Mouse (Mus musculus): ENCODE results near the gene Csnk1e. TPM values are rescaled to one million over a fixed set of nuclear protein-coding genes. Genes with fewer than 3 reads are reported as not detected.
A peak's percentile ranks its signal among the peaks of the same experiment; 100 is the strongest.

Gene Csnk1e
- polyA plus RNA-seq, 1 experiment from 2014 or later, result 71.5 TPM

GRCm38 (mm10) chr15:79438816-79439215 lies 16.6 kb downstream of the Csnk1e start:
- Histone ChIP-seq H3K4me1 (ENCODE audit: insufficient read depth, low read length) (peaks cover 71% of the 10 kb centered on the region), H3K36me3 (ENCODE audit: insufficient read depth, low read length) (peaks cover 29% of the 10 kb centered on the region), H3K9ac (replicated peaks; ENCODE audit: low read length) (peak overlapping the region; percentile 23; the same call in 1 of the 2 replicates), H3K4me3 (ENCODE audit: low read length) (no peak overlapping the region), H3K9me3 (ENCODE audit: low read length) (no peaks in the 10 kb centered on the region), H3K27me3 (ENCODE audit: insufficient read depth, low read length) (no peaks in the 10 kb centered on the region), H3K4me2 (replicated peaks; ENCODE audit: low read depth, low read length) (no peak overlapping the region), H3K27ac (ENCODE audit: low read length) (0 out of 2 replicates have a peak overlapping the region, but pooled peaks have one; percentile 1)
- no peak for ATAC-seq (ENCODE audit: low FRiP score, low TSS enrichment)
- 50% methylated on average over 8 of the region's 8 CpGs for WGBS

- H3K4me2 ChIP-seq (replicated peaks; ENCODE audit: low read depth, low read length), result no peak overlapping the region
- H3K9me3 ChIP-seq (ENCODE audit: low read length), result no peaks in the 10 kb centered on the region
- peak overlapping the region; percentile 1; the same call in 1 of the 2 replicates for H3K27ac ChIP-seq (ENCODE audit: low read length)
- no peaks in the 10 kb centered on the region for H3K27me3 ChIP-seq (ENCODE audit: insufficient read depth, low read length)
- peaks cover 30% of the 10 kb centered on the region for H3K36me3 ChIP-seq (ENCODE audit: insufficient read depth, low read length)
- 82% methylated on average over 6 of the region's 6 CpGs for WGBS
- peaks cover 71% of the 10 kb centered on the region for H3K4me1 ChIP-seq (ENCODE audit: insufficient read depth, low read length)
- ATAC-seq (ENCODE audit: low FRiP score, low TSS enrichment), result no peak
- H3K9ac ChIP-seq (replicated peaks; ENCODE audit: low read length), result peak overlapping the region; percentile 23; the same call in 1 of the 2 replicates
- no peak overlapping the region for H3K4me3 ChIP-seq (ENCODE audit: low read length)
Observed at GRCm38 (mm10) chr15:79438209-79438810, 17.1 kb downstream of the Csnk1e start.

- H3K9ac ChIP-seq (replicated peaks; ENCODE audit: low read length), result no peak overlapping the region
- WGBS, result 73% methylated on average over 12 of the region's 12 CpGs
- no peaks in the 10 kb centered on the region for H3K9me3 ChIP-seq (ENCODE audit: low read length)
- no peaks in the 10 kb centered on the region for H3K27me3 ChIP-seq (ENCODE audit: insufficient read depth, low read length)
- no peak for ATAC-seq (ENCODE audit: low FRiP score, low TSS enrichment)
- peaks cover 33% of the 10 kb centered on the region for H3K36me3 ChIP-seq (ENCODE audit: insufficient read depth, low read length)
- H3K4me1 ChIP-seq (ENCODE audit: insufficient read depth, low read length), result peaks cover 71% of the 10 kb centered on the region
- H3K4me3 ChIP-seq (ENCODE audit: low read length), result no peak overlapping the region
- no peak overlapping the region for H3K27ac ChIP-seq (ENCODE audit: low read length)
- no peak overlapping the region for H3K4me2 ChIP-seq (replicated peaks; ENCODE audit: low read depth, low read length)
Observed at GRCm38 (mm10) chr15:79437541-79438208, 17.7 kb downstream of the Csnk1e start.

- no peak for ATAC-seq (ENCODE audit: low FRiP score, low TSS enrichment)
- Histone ChIP-seq H3K4me3 (ENCODE audit: low read length) (no peak overlapping the region), H3K9me3 (ENCODE audit: low read length) (no peaks in the 10 kb centered on the region), H3K4me1 (ENCODE audit: insufficient read depth, low read length) (peaks cover 73% of the 10 kb centered on the region), H3K27me3 (ENCODE audit: insufficient read depth, low read length) (no peaks in the 10 kb centered on the region), H3K27ac (ENCODE audit: low read length) (peak overlapping the region; percentile 60; the same call in 1 of the 2 replicates), H3K4me2 (replicated peaks; ENCODE audit: low read depth, low read length) (no peak overlapping the region), H3K36me3 (ENCODE audit: insufficient read depth, low read length) (peaks cover 34% of the 10 kb centered on the region), H3K9ac (replicated peaks; ENCODE audit: low read length) (no peak overlapping the region; the same call in 1 of the 2 replicates)
- 51% methylated on average over 7 of the region's 7 CpGs for WGBS
Observed at GRCm38 (mm10) chr15:79436481-79436921, 18.9 kb downstream of the Csnk1e start.

GRCm38 (mm10) chr15:79435191-79435671 lies 20.1 kb downstream of the Csnk1e start:
- Histone ChIP-seq H3K27me3 (ENCODE audit: insufficient read depth, low read length) (no peaks in the 10 kb centered on the region), H3K9me3 (ENCODE audit: low read length) (no peaks in the 10 kb centered on the region), H3K36me3 (ENCODE audit: insufficient read depth, low read length) (peaks cover 38% of the 10 kb centered on the region), H3K4me3 (ENCODE audit: low read length) (no peak overlapping the region), H3K27ac (ENCODE audit: low read length) (peak overlapping the region; percentile 60), H3K9ac (replicated peaks; ENCODE audit: low read length) (no peak overlapping the region), H3K4me1 (ENCODE audit: insufficient read depth, low read length) (peaks cover 65% of the 10 kb centered on the region), H3K4me2 (replicated peaks; ENCODE audit: low read depth, low read length) (no peak overlapping the region)
- WGBS, result 22% methylated on average over 7 of the region's 7 CpGs
- ATAC-seq (ENCODE audit: low FRiP score, low TSS enrichment), result peak; percentile 32

GRCm38 (mm10) chr15:79432892-79433291 lies 22.5 kb downstream of the Csnk1e start:
- no peaks in the 10 kb centered on the region for H3K9me3 ChIP-seq (ENCODE audit: low read length)
- H3K4me1 ChIP-seq (ENCODE audit: insufficient read depth, low read length), result peaks cover 42% of the 10 kb centered on the region
- H3K27me3 ChIP-seq (ENCODE audit: insufficient read depth, low read length), result no peaks in the 10 kb centered on the region
- H3K4me2 ChIP-seq (replicated peaks; ENCODE audit: low read depth, low read length), result 0 out of 2 replicates have a peak overlapping the region, but pooled peaks have one; percentile 10
- peak overlapping the region; percentile 77 for H3K27ac ChIP-seq (ENCODE audit: low read length)
- H3K4me3 ChIP-seq (ENCODE audit: low read length), result no peak overlapping the region
- WGBS, result 54% methylated on average over 21 of the region's 21 CpGs
- 0 out of 2 replicates have a peak, but pooled peaks have one; percentile 17 for ATAC-seq (ENCODE audit: low FRiP score, low TSS enrichment)
- H3K9ac ChIP-seq (replicated peaks; ENCODE audit: low read length), result peak overlapping the region; percentile 27; the same call in 1 of the 2 replicates
- peaks cover 47% of the 10 kb centered on the region for H3K36me3 ChIP-seq (ENCODE audit: insufficient read depth, low read length)

- H3K9ac ChIP-seq (replicated peaks; ENCODE audit: low read length), result no peak overlapping the region
- no peaks in the 10 kb centered on the region for H3K9me3 ChIP-seq (ENCODE audit: low read length)
- no peak overlapping the region for H3K4me3 ChIP-seq (ENCODE audit: low read length)
- H3K4me1 ChIP-seq (ENCODE audit: insufficient read depth, low read length), result peaks cover 37% of the 10 kb centered on the region
- ATAC-seq (ENCODE audit: low FRiP score, low TSS enrichment), result no peak
- H3K27me3 ChIP-seq (ENCODE audit: insufficient read depth, low read length), result no peaks in the 10 kb centered on the region
- H3K27ac ChIP-seq (ENCODE audit: low read length), result peak overlapping the region; percentile 77
- WGBS, result 83% methylated on average over 11 of the region's 11 CpGs
- no peak overlapping the region for H3K4me2 ChIP-seq (replicated peaks; ENCODE audit: low read depth, low read length)
- H3K36me3 ChIP-seq (ENCODE audit: insufficient read depth, low read length), result peaks cover 47% of the 10 kb centered on the region
Observed at GRCm38 (mm10) chr15:79432328-79432727, 23.0 kb downstream of the Csnk1e start.

GRCm38 (mm10) chr15:79431925-79432324 lies 23.4 kb downstream of the Csnk1e start:
- no peak for ATAC-seq (ENCODE audit: low FRiP score, low TSS enrichment)
- Histone ChIP-seq H3K27ac (ENCODE audit: low read length) (peak overlapping the region; percentile 77), H3K36me3 (ENCODE audit: insufficient read depth, low read length) (peaks cover 45% of the 10 kb centered on the region), H3K27me3 (ENCODE audit: insufficient read depth, low read length) (no peaks in the 10 kb centered on the region), H3K9me3 (ENCODE audit: low read length) (no peaks in the 10 kb centered on the region), H3K4me2 (replicated peaks; ENCODE audit: low read depth, low read length) (no peak overlapping the region), H3K9ac (replicated peaks; ENCODE audit: low read length) (no peak overlapping the region), H3K4me1 (ENCODE audit: insufficient read depth, low read length) (peaks cover 33% of the 10 kb centered on the region), H3K4me3 (ENCODE audit: low read length) (no peak overlapping the region)
- 50% methylated on average over 7 of the region's 7 CpGs for WGBS

GRCm38 (mm10) chr15:79430461-79431000 lies 24.8 kb downstream of the Csnk1e start:
- WGBS, result 72% methylated on average over 10 of the region's 10 CpGs
- H3K9ac ChIP-seq (replicated peaks; ENCODE audit: low read length), result 0 out of 2 replicates have a peak overlapping the region, but pooled peaks have one; percentile 4
- peaks cover 20% of the 10 kb centered on the region for H3K4me1 ChIP-seq (ENCODE audit: insufficient read depth, low read length)
- no peaks in the 10 kb centered on the region for H3K27me3 ChIP-seq (ENCODE audit: insufficient read depth, low read length)
- H3K9me3 ChIP-seq (ENCODE audit: low read length), result no peaks in the 10 kb centered on the region
- H3K4me3 ChIP-seq (ENCODE audit: low read length), result no peak overlapping the region
- no peak overlapping the region for H3K4me2 ChIP-seq (replicated peaks; ENCODE audit: low read depth, low read length)
- ATAC-seq (ENCODE audit: low FRiP score, low TSS enrichment), result no peak
- no peak overlapping the region for H3K27ac ChIP-seq (ENCODE audit: low read length)
- H3K36me3 ChIP-seq (ENCODE audit: insufficient read depth, low read length), result peaks cover 52% of the 10 kb centered on the region
